Comparison of ENCODE assay signal across 25 mouse cellular contexts in the genomic region with DNA sequence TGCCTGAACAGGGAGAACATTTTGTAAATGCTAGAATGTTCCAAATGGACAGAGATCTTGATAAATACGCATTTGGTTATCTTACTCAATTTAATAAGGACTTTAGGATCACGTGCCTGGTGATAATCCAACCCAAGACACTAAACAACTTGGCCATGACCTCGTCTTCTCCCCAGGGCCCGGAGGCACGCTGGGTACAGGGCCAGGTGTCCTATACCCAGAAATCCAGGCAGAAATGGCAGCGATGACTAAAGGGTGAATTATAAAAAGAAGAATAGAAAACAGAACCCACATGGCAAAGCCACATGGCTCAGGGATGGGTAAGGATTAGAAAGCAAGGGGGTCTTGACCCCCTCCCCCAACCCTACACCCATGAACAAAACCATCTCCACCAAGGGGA. TPM values are rescaled to one million over a fixed set of nuclear protein-coding genes. Genes with fewer than 3 reads are reported as not detected.
DNase-seq lines count a peak whose midpoint lies in the region; ATAC-seq and TF ChIP-seq lines count a peak whose summit lies in the region.
"Had no signal": no experiment of that assay in that cellular context is flagged by ENCODE, and none has a peak within 500 bp of the region (broad histone marks: within the 10 kb centered on the region; RNA-seq: fewer than 3 reads in every experiment).

No protein-coding gene starts in this region.

- no peak overlapping the region for H3K9ac ChIP-seq in kidney, embryonic 15.5 days
- H3K9ac ChIP-seq: embryonic facial prominence, embryonic 15.5 days; heart, embryonic 12.5 days; hindbrain, embryonic 14.5 days had no signal

- peak; percentile 51 for DNase-seq in adrenal gland, postnatal 14 days
- DNase-seq in adrenal gland, adult 2 months: no peak
- DNase-seq in kidney, adult 2 months: no peak
- DNase-seq in adipocyte (ENCODE audit: low spot score): peak; percentile 5
- no peak for DNase-seq in limb, embryonic 10.5 days (ENCODE audit: low spot score)
- DNase-seq in thymus, postnatal 14 days: no peak
- DNase-seq: cerebellum, adult 18-20 months; cerebellum, postnatal 10 days; embryo, embryonic 11 days; heart, adult 2 months had no signal

- H3K4me1 ChIP-seq in kidney, adult 2 months (ENCODE audit: control insufficient read depth, insufficient read depth, low read length): peaks cover 16% of the 10 kb centered on the region
- H3K4me1 ChIP-seq in kidney, embryonic 15.5 days: peaks cover 11% of the 10 kb centered on the region
- peaks cover 10% of the 10 kb centered on the region for H3K4me1 ChIP-seq in limb, embryonic 10.5 days

- 65% methylated on average over 6 of the region's 6 CpGs for WGBS in kidney, adult 2 months
- 84% methylated on average over 6 of the region's 6 CpGs for WGBS in kidney, embryonic 15.5 days
- WGBS in limb, embryonic 10.5 days: 90% methylated on average over 6 of the region's 6 CpGs

- no peaks in the 10 kb centered on the region for H3K9me3 ChIP-seq in kidney, embryonic 15.5 days (replicated peaks)
- no peaks in the 10 kb centered on the region for H3K9me3 ChIP-seq in limb, embryonic 10.5 days (replicated peaks)
- H3K9me3 ChIP-seq: embryonic facial prominence, embryonic 15.5 days; forebrain, embryonic 10.5 days; heart, embryonic 12.5 days; hindbrain, embryonic 10.5 days had no signal

- H3K4me3 ChIP-seq in kidney, adult 2 months (ENCODE audit: insufficient read depth, low read depth, low read length): no peak overlapping the region
- H3K4me3 ChIP-seq in kidney, embryonic 15.5 days (replicated peaks): no peak overlapping the region
- no peak overlapping the region for H3K4me3 ChIP-seq in limb, embryonic 10.5 days
- H3K4me3 ChIP-seq: embryonic facial prominence, embryonic 15.5 days; erythroblast, embryonic 14.5 days; forebrain, embryonic 10.5 days; heart, adult 2 months; heart, embryonic 12.5 days; hindbrain, embryonic 10.5 days had no signal

- H3K27me3 ChIP-seq in kidney, adult 2 months (replicated peaks; ENCODE audit: control insufficient read depth, insufficient read depth, low read length): no peaks in the 10 kb centered on the region
- H3K27me3 ChIP-seq in kidney, embryonic 15.5 days: no peaks in the 10 kb centered on the region
- H3K27me3 ChIP-seq in limb, embryonic 10.5 days (ENCODE audit: low read depth, poor library complexity, severe bottlenecking): no peaks in the 10 kb centered on the region
- H3K27me3 ChIP-seq: embryonic facial prominence, embryonic 15.5 days; heart, embryonic 12.5 days had no signal

- no peak for ATAC-seq in kidney, embryonic 15.5 days (replicated peaks; ENCODE audit: low FRiP score)
- ATAC-seq: forebrain, embryonic 14.5 days had no signal

- TF ChIP-seq POLR2A in kidney, adult 2 months (IDR thresholded peaks at IDR 0.05; ENCODE audit: low read depth, low read length): no peak

- H3K27ac ChIP-seq in kidney, adult 2 months (ENCODE audit: insufficient read depth, low read depth, low read length): peak overlapping the region; percentile 34
- no peak overlapping the region for H3K27ac ChIP-seq in kidney, embryonic 15.5 days
- H3K27ac ChIP-seq in limb, embryonic 10.5 days: 0 out of 2 replicates have a peak overlapping the region, but pooled peaks have one; percentile 19
- H3K27ac ChIP-seq: embryonic facial prominence, embryonic 15.5 days; forebrain, embryonic 10.5 days; heart, adult 2 months; hindbrain, embryonic 10.5 days; hindbrain, embryonic 14.5 days had no signal

- H3K36me3 ChIP-seq in kidney, adult 2 months (ENCODE audit: control insufficient read depth, insufficient read depth, low read length): no peaks in the 10 kb centered on the region
- no peaks in the 10 kb centered on the region for H3K36me3 ChIP-seq in kidney, embryonic 15.5 days
- H3K36me3 ChIP-seq in limb, embryonic 10.5 days: no peaks in the 10 kb centered on the region
- H3K36me3 ChIP-seq: embryonic facial prominence, embryonic 15.5 days; forebrain, embryonic 10.5 days; heart, embryonic 12.5 days; hindbrain, embryonic 10.5 days had no signal

- no peak for TF ChIP-seq CTCF in kidney, adult 2 months (conservative IDR thresholded peaks at IDR 0.05; ENCODE audit: insufficient read depth, insufficient read length, low read depth, low read length)

- no peak overlapping the region for H3K4me2 ChIP-seq in kidney, embryonic 15.5 days
- H3K4me2 ChIP-seq: embryonic facial prominence, embryonic 15.5 days; heart, embryonic 12.5 days; hindbrain, embryonic 14.5 days had no signal

RNA-seq across cellular contexts. Expression of gene Cebpe, which starts 29.7 kb away (rescaled TPM):
- total RNA-seq in adrenal gland, postnatal 14 days (2021): not detected in 2 replicates
- total RNA-seq in adrenal gland, adult 2 months (2021): not detected
- 0.18 and 0.52 TPM in 2 replicates for polyA plus RNA-seq in adrenal gland, adult 2 months (2012; rRNA removed)
- 0.20 and 0.30 TPM in 2 replicates for polyA plus RNA-seq in kidney, adult 2 months (2012; rRNA removed)
- polyA plus RNA-seq in kidney, embryonic 15.5 days (2015; fragmentation: Nextera tagmentation; extraction: Ambion mirVana): 0.21 TPM in 1 of 2 replicates, not detected in the other
- polyA plus RNA-seq in limb, embryonic 10.5 days (2016; fragmentation: Nextera tagmentation; extraction: Ambion mirVana): not detected in 2 replicates
- total RNA-seq: adrenal gland, adult 8-10 months; gastrocnemius, postnatal 4 days; heart, adult 2 months; heart, postnatal 25 days; MEL had no signal
- polyA plus RNA-seq: C2C12; embryonic facial prominence, embryonic 15.5 days; forebrain, embryonic 10.5 days; forebrain, embryonic 14.5 days; heart, embryonic 12.5 days; heart, embryonic 16.5 days; hindbrain, embryonic 10.5 days; hindbrain, embryonic 14.5 days had no signal

RNA-seq across cellular contexts. Expression of gene Slc7a8, which starts 40.0 kb away (rescaled TPM):
- 46.1 and 51.5 TPM in 2 replicates for total RNA-seq in adrenal gland, postnatal 14 days (2021)
- total RNA-seq in adrenal gland, adult 2 months (2021): 10 to 100 TPM; 24.7 to 74.6 TPM
- polyA plus RNA-seq in adrenal gland, adult 2 months (2012; rRNA removed): 31.9 and 52.9 TPM in 2 replicates
- 333 and 352 TPM in 2 replicates for polyA plus RNA-seq in kidney, adult 2 months (2012; rRNA removed)
- 12.8 and 14.2 TPM in 2 replicates for polyA plus RNA-seq in kidney, embryonic 15.5 days (2015; fragmentation: Nextera tagmentation; extraction: Ambion mirVana)
- 0.50 and 0.77 TPM in 2 replicates for polyA plus RNA-seq in limb, embryonic 10.5 days (2016; fragmentation: Nextera tagmentation; extraction: Ambion mirVana)
- polyA plus RNA-seq: C2C12 had no signal

RNA-seq across cellular contexts. Expression of gene Gm29776, which starts 43.1 kb away (rescaled TPM):
- total RNA-seq in adrenal gland, postnatal 14 days (2021): not detected in 2 replicates
- not detected for total RNA-seq in adrenal gland, adult 2 months (2021)
- 0.07 and 0.08 TPM in 2 replicates for polyA plus RNA-seq in adrenal gland, adult 2 months (2012; rRNA removed)
- polyA plus RNA-seq in kidney, adult 2 months (2012; rRNA removed): 0.16 and 0.20 TPM in 2 replicates
- polyA plus RNA-seq in kidney, embryonic 15.5 days (2015; fragmentation: Nextera tagmentation; extraction: Ambion mirVana): 0.09 and 0.21 TPM in 2 replicates
- 0.10 and 0.16 TPM in 2 replicates for polyA plus RNA-seq in limb, embryonic 10.5 days (2016; fragmentation: Nextera tagmentation; extraction: Ambion mirVana)
- total RNA-seq: gastrocnemius, postnatal 10 days; heart, adult 2 months; heart, postnatal 25 days; MEL had no signal
- polyA plus RNA-seq: C2C12; erythroblast, embryonic 14.5 days; forebrain, embryonic 10.5 days had no signal

RNA-seq across cellular contexts. Expression of gene Acin1, which starts 55.0 kb away (rescaled TPM):
- total RNA-seq in adrenal gland, postnatal 14 days (2021): 168 and 193 TPM in 2 replicates
- 100 to 1,000 TPM; 120 to 177 TPM for total RNA-seq in adrenal gland, adult 2 months (2021)
- polyA plus RNA-seq in adrenal gland, adult 2 months (2012; rRNA removed): 93.0 and 109 TPM in 2 replicates
- 79.2 and 79.4 TPM in 2 replicates for polyA plus RNA-seq in kidney, adult 2 months (2012; rRNA removed)
- polyA plus RNA-seq in kidney, embryonic 15.5 days (2015; fragmentation: Nextera tagmentation; extraction: Ambion mirVana): 142 and 145 TPM in 2 replicates
- 142 and 144 TPM in 2 replicates for polyA plus RNA-seq in limb, embryonic 10.5 days (2016; fragmentation: Nextera tagmentation; extraction: Ambion mirVana)

RNA-seq across cellular contexts. Expression of gene 1700123O20Rik, which starts 55.7 kb away (rescaled TPM):
- 33.7 and 41.0 TPM in 2 replicates for total RNA-seq in adrenal gland, postnatal 14 days (2021)
- 10 to 100 TPM; 39.8 to 41.7 TPM for total RNA-seq in adrenal gland, adult 2 months (2021)
- polyA plus RNA-seq in adrenal gland, adult 2 months (2012; rRNA removed): 52.7 and 81.0 TPM in 2 replicates
- polyA plus RNA-seq in kidney, adult 2 months (2012; rRNA removed): 54.0 and 57.5 TPM in 2 replicates
- 85.9 and 88.7 TPM in 2 replicates for polyA plus RNA-seq in kidney, embryonic 15.5 days (2015; fragmentation: Nextera tagmentation; extraction: Ambion mirVana)
- polyA plus RNA-seq in limb, embryonic 10.5 days (2016; fragmentation: Nextera tagmentation; extraction: Ambion mirVana): 112 and 116 TPM in 2 replicates

Comparison
In these comparisons a context has a peak if more than half of its experiments do, and no peak if none do; other contexts are left out.
1. DNase-seq: peak in adrenal gland, postnatal 14 days (single experiment) and adipocyte (single experiment); none in adrenal gland, adult 2 months (single experiment), kidney, adult 2 months (single experiment), limb, embryonic 10.5 days (single experiment) and thymus, postnatal 14 days (single experiment).